Mouse (Mus musculus): Measurements from ENCODE around the gene Dhx30. TPM values are rescaled to one million over a fixed set of nuclear protein-coding genes. Genes with fewer than 3 reads are reported as not detected.
"Not testable (repeated sequence)": the region's sequence is repeated elsewhere in the genome, so short reads cannot be mapped to it uniquely, and the experiment has no call there.

The Dhx30 gene
- polyA plus RNA-seq, 1 experiment from 2014 or later, result 164 TPM

DNA sequence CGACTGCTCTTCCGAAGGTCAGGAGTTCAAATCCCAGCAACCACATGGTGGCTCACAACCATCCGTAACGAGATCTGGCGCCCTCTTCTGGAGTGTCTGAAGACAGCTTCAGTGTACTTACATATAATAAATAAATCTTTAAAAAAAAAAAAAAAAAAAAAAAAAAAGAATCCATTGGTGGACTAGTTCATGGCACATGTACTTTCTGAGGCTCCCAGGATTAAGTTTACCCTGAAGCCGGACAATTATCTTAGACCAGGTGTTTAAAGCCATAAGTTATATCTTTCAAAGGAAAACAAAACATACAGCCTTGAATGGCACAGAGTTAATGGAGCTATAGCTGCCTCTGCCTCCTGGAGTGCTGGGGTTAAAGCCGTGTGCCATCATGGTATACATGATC is 41.2 kb downstream of the Dhx30 start:
- ATAC-seq (ENCODE audit: low FRiP score); H3K36me3 ChIP-seq (ENCODE audit: control insufficient read depth, insufficient read depth, low read length); H3K27me3 ChIP-seq (ENCODE audit: control insufficient read depth, insufficient read depth, low read length); H3K4me3 ChIP-seq (ENCODE audit: low read depth, low read length); H3K27ac ChIP-seq (ENCODE audit: low read depth, low read length); H3K9me3 ChIP-seq (ENCODE audit: control insufficient read depth, low read length); DNase-seq (ENCODE audit: low spot score, missing footprints); H3K4me2 ChIP-seq; H3K4me1 ChIP-seq (ENCODE audit: control insufficient read depth, insufficient read depth, low read length); H3K9ac ChIP-seq (ENCODE audit: low read length): not testable (repeated sequence)
- 88% methylated on average over 4 of the region's 7 CpGs for WGBS

DNA sequence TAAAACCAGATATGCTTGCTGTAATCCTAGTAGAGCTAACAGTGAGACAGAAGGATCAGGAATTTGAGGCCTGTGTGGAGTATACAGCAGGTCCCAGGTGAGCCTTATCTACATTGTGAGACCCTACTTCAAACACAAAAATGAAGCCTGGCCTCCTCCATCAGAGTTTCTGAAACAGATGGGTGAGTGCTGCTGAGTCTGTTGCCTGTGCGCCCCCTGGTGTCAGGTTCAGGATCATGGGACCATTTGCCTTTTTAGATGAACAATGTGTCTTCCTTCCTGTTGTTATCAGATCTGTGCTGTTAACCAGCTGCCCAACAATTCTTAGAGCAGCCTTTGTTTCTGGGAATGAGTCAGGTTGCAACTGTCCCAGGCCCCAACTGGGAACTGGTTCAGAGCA is 45.8 kb downstream of the Dhx30 start:
- Histone ChIP-seq H3K9ac (ENCODE audit: low read length) (no peak overlapping the region), H3K9me3 (ENCODE audit: control insufficient read depth, low read length) (no peaks in the 10 kb centered on the region), H3K4me3 (ENCODE audit: low read depth, low read length) (no peak overlapping the region), H3K27ac (ENCODE audit: low read depth, low read length) (no peak overlapping the region), H3K4me1 (ENCODE audit: control insufficient read depth, insufficient read depth, low read length) (no peaks in the 10 kb centered on the region), H3K27me3 (ENCODE audit: control insufficient read depth, insufficient read depth, low read length) (no peaks in the 10 kb centered on the region), H3K36me3 (ENCODE audit: control insufficient read depth, insufficient read depth, low read length) (peaks cover 3% of the 10 kb centered on the region; the same call in 1 of the 2 replicates), H3K4me2 (no peak overlapping the region)
- WGBS, result 0% methylated on average over 1 of the region's 1 CpGs
- DNase-seq (ENCODE audit: low spot score, missing footprints), result peak; percentile 96
- ATAC-seq (ENCODE audit: low FRiP score), result peak; percentile 62

DNA sequence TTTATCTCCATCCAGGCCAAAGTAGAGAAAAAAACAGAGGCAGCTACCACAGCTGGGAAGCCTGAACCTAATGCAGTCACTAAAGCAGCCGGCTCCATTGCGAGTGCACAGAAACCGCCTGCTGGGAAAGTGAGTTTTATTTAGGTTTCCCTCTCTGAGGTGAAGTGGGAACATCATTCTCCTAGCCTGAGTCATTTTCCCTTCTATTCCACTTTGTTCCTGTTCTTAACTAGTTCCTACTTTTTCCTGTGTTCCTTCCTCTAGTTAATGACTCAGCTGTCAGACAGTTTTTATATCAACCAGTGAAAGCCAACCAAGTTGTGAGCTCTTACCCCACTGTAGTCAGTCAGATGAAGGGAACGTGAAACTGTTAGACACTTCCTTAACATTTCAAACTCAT is 46.6 kb downstream of the Dhx30 start:
- Histone ChIP-seq H3K4me3 (ENCODE audit: low read depth, low read length) (no peak overlapping the region), H3K27ac (ENCODE audit: low read depth, low read length) (no peak overlapping the region), H3K4me1 (ENCODE audit: control insufficient read depth, insufficient read depth, low read length) (no peaks in the 10 kb centered on the region), H3K9ac (ENCODE audit: low read length) (no peak overlapping the region), H3K4me2 (no peak overlapping the region), H3K36me3 (ENCODE audit: control insufficient read depth, insufficient read depth, low read length) (peaks cover 3% of the 10 kb centered on the region; the same call in 1 of the 2 replicates), H3K9me3 (ENCODE audit: control insufficient read depth, low read length) (no peaks in the 10 kb centered on the region), H3K27me3 (ENCODE audit: control insufficient read depth, insufficient read depth, low read length) (no peaks in the 10 kb centered on the region)
- DNase-seq (ENCODE audit: low spot score, missing footprints) (no peak), ATAC-seq (ENCODE audit: low FRiP score) (no peak)
- 89% methylated on average over 4 of the region's 4 CpGs for WGBS

DNA sequence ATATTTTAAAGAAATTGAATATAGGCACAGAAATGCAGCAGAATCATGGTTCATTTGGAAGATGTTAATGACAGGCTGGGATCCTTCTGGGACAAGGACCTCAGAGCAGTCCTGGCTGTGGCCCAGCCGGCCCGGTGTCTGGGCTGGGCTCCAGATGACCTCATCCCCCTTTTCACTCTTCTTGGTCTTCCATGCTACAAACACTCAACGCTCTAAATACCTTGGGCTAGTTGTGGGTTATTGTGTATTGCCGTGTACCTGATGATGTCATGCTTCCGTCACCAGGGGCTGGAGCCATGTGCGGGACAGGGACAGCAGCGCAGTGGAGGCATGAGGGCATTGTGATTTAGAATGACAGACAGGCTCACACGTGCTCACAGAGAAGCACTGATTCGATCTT is 47.3 kb downstream of the Dhx30 start:
- no peak for ATAC-seq (ENCODE audit: low FRiP score)
- Histone ChIP-seq H3K9me3 (ENCODE audit: control insufficient read depth, low read length) (no peaks in the 10 kb centered on the region), H3K27me3 (ENCODE audit: control insufficient read depth, insufficient read depth, low read length) (no peaks in the 10 kb centered on the region), H3K4me1 (ENCODE audit: control insufficient read depth, insufficient read depth, low read length) (no peaks in the 10 kb centered on the region), H3K36me3 (ENCODE audit: control insufficient read depth, insufficient read depth, low read length) (peaks cover 3% of the 10 kb centered on the region; the same call in 1 of the 2 replicates), H3K9ac (ENCODE audit: low read length) (no peak overlapping the region), H3K4me3 (ENCODE audit: low read depth, low read length) (no peak overlapping the region), H3K4me2 (no peak overlapping the region), H3K27ac (ENCODE audit: low read depth, low read length) (no peak overlapping the region)
- DNase-seq (ENCODE audit: low spot score, missing footprints), result no peak
- WGBS, result 94% methylated on average over 9 of the region's 9 CpGs

DNA sequence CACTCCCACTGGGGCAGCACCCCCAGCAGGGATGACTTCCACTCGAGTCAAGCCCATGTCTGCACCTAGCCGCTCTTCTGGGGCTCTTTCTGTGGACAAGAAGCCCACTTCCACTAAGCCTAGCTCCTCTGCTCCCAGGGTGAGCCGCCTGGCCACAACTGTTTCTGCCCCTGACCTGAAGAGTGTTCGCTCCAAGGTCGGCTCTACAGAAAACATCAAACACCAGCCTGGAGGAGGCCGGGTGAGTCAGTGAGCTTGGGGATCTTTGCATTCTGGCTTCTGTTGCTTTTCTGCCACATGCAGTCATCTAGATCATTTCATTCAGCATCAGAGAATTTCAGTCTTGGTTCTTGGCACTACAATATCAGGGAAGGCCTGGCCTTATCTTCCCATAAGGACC is 48.9 kb downstream of the Dhx30 start:
- peaks cover 3% of the 10 kb centered on the region; the same call in 1 of the 2 replicates for H3K36me3 ChIP-seq (ENCODE audit: control insufficient read depth, insufficient read depth, low read length)
- no peaks in the 10 kb centered on the region for H3K27me3 ChIP-seq (ENCODE audit: control insufficient read depth, insufficient read depth, low read length)
- H3K4me3 ChIP-seq (ENCODE audit: low read depth, low read length), result no peak overlapping the region
- H3K9me3 ChIP-seq (ENCODE audit: control insufficient read depth, low read length), result no peaks in the 10 kb centered on the region
- H3K27ac ChIP-seq (ENCODE audit: low read depth, low read length), result no peak overlapping the region
- no peak for DNase-seq (ENCODE audit: low spot score, missing footprints)
- no peak overlapping the region for H3K4me2 ChIP-seq
- H3K4me1 ChIP-seq (ENCODE audit: control insufficient read depth, insufficient read depth, low read length), result no peaks in the 10 kb centered on the region
- 89% methylated on average over 6 of the region's 6 CpGs for WGBS
- no peak overlapping the region for H3K9ac ChIP-seq (ENCODE audit: low read length)
- ATAC-seq (ENCODE audit: low FRiP score), result no peak

DNA sequence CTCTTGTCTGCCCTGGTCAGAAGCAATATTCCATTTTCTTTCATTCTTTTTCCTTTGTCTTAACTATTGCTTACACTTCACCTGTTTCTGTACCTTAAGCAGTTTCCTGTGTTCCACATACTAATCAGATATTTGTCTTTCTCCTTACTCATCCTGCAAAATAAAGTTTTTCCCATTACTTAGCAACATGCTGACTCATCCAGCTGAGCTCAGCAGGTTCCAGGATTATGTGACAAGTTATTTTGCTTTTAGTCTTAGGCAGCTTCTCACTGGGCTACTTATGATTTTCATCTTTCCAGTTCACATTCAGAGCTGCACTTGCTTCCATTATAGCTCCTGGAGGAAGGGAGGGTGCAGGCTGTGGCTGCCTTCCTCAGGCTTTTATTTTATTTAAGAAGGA is 53.0 kb downstream of the Dhx30 start:
- Histone ChIP-seq H3K4me2 (no peak overlapping the region), H3K27me3 (ENCODE audit: control insufficient read depth, insufficient read depth, low read length) (no peaks in the 10 kb centered on the region), H3K9me3 (ENCODE audit: control insufficient read depth, low read length) (no peaks in the 10 kb centered on the region), H3K9ac (ENCODE audit: low read length) (no peak overlapping the region), H3K4me3 (ENCODE audit: low read depth, low read length) (no peak overlapping the region), H3K36me3 (ENCODE audit: control insufficient read depth, insufficient read depth, low read length) (peaks cover 3% of the 10 kb centered on the region; the same call in 1 of the 2 replicates), H3K4me1 (ENCODE audit: control insufficient read depth, insufficient read depth, low read length) (no peaks in the 10 kb centered on the region), H3K27ac (ENCODE audit: low read depth, low read length) (no peak overlapping the region)
- ATAC-seq (ENCODE audit: low FRiP score) (no peak), DNase-seq (ENCODE audit: low spot score, missing footprints) (peak; percentile 49)

DNA sequence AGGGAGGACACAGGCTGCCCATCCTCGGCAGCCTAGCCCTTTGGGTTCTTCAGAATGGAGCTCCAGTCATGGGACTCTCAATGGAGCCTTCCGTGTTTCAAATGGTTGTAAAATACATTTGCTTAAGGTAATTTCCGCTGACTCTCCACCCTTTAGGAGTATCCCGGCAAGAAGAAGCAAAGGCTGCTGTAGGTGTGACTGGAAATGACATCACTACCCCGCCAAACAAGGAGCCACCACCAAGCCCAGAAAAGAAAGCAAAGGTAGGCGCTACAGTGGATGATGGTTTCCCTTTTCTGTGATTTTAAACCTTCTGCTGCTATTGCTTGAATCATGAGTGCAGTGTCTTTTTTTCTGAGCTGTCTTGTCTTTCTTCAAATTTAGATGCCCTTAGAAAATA is 54.8 kb downstream of the Dhx30 start:
- 92% methylated on average over 6 of the region's 6 CpGs for WGBS
- DNase-seq (ENCODE audit: low spot score, missing footprints) (peak; percentile 31), ATAC-seq (ENCODE audit: low FRiP score) (no peak)
- H3K4me1 ChIP-seq (ENCODE audit: control insufficient read depth, insufficient read depth, low read length), result no peaks in the 10 kb centered on the region
- H3K4me3 ChIP-seq (ENCODE audit: low read depth, low read length), result no peak overlapping the region
- H3K27ac ChIP-seq (ENCODE audit: low read depth, low read length), result no peak overlapping the region
- H3K36me3 ChIP-seq (ENCODE audit: control insufficient read depth, insufficient read depth, low read length), result no peaks in the 10 kb centered on the region
- no peaks in the 10 kb centered on the region for H3K9me3 ChIP-seq (ENCODE audit: control insufficient read depth, low read length)
- no peak overlapping the region for H3K4me2 ChIP-seq
- H3K9ac ChIP-seq (ENCODE audit: low read length), result no peak overlapping the region
- H3K27me3 ChIP-seq (ENCODE audit: control insufficient read depth, insufficient read depth, low read length), result no peaks in the 10 kb centered on the region

DNA sequence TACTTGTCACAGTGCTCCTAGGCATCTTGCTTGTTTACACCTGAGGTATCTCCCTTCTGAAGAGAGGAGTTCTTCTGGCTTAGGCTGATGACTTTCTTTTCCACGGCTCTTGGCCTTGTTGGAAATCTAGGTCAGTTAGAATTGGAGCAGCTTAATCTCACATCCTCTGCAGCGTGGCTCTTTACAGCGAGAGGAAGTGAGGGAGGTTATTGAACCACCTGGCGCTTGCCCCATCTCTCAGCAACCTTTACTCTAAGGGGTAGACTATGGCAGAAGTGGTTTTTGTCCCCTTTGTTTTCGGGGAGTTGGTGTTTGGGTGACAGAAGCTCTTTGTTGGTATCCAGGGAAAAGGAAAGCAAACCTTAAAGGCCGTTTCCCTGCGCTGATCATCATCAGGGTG is 55.2 kb downstream of the Dhx30 start:
- no peak overlapping the region for H3K9ac ChIP-seq (ENCODE audit: low read length)
- H3K27ac ChIP-seq (ENCODE audit: low read depth, low read length), result no peak overlapping the region
- ATAC-seq (ENCODE audit: low FRiP score), result no peak
- WGBS, result 86% methylated on average over 7 of the region's 7 CpGs
- H3K36me3 ChIP-seq (ENCODE audit: control insufficient read depth, insufficient read depth, low read length), result no peaks in the 10 kb centered on the region
- H3K9me3 ChIP-seq (ENCODE audit: control insufficient read depth, low read length), result no peaks in the 10 kb centered on the region
- H3K27me3 ChIP-seq (ENCODE audit: control insufficient read depth, insufficient read depth, low read length), result no peaks in the 10 kb centered on the region
- no peak for DNase-seq (ENCODE audit: low spot score, missing footprints)
- H3K4me3 ChIP-seq (ENCODE audit: low read depth, low read length), result no peak overlapping the region
- H3K4me2 ChIP-seq, result no peak overlapping the region
- H3K4me1 ChIP-seq (ENCODE audit: control insufficient read depth, insufficient read depth, low read length), result no peaks in the 10 kb centered on the region

DNA sequence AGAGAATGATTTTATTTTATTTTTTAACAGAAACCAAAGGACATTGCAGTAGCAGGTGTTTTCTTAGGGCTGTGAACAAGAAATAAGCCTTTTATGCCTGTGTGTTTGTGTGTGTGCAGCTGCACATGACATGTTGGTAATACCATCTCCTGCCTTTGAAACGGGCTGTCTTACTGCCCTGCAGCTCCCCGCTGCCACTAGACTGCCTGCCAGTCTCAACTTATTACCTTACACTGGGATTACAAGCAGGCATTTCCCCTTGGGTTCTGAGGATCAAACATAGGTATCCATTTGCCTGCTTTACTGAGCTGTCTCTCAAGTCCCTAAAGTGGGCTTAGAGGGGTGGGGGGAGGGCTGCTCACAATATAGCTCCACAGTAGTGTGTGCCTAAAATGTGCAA is 56.9 kb downstream of the Dhx30 start:
- no peak overlapping the region for H3K4me2 ChIP-seq
- no peaks in the 10 kb centered on the region for H3K9me3 ChIP-seq (ENCODE audit: control insufficient read depth, low read length)
- 60% methylated on average over 2 of the region's 2 CpGs for WGBS
- H3K4me3 ChIP-seq (ENCODE audit: low read depth, low read length), result no peak overlapping the region
- no peaks in the 10 kb centered on the region for H3K36me3 ChIP-seq (ENCODE audit: control insufficient read depth, insufficient read depth, low read length)
- no peak for ATAC-seq (ENCODE audit: low FRiP score)
- no peak for DNase-seq (ENCODE audit: low spot score, missing footprints)
- H3K27ac ChIP-seq (ENCODE audit: low read depth, low read length), result no peak overlapping the region
- no peaks in the 10 kb centered on the region for H3K4me1 ChIP-seq (ENCODE audit: control insufficient read depth, insufficient read depth, low read length)
- no peaks in the 10 kb centered on the region for H3K27me3 ChIP-seq (ENCODE audit: control insufficient read depth, insufficient read depth, low read length)
- no peak overlapping the region for H3K9ac ChIP-seq (ENCODE audit: low read length)

DNA sequence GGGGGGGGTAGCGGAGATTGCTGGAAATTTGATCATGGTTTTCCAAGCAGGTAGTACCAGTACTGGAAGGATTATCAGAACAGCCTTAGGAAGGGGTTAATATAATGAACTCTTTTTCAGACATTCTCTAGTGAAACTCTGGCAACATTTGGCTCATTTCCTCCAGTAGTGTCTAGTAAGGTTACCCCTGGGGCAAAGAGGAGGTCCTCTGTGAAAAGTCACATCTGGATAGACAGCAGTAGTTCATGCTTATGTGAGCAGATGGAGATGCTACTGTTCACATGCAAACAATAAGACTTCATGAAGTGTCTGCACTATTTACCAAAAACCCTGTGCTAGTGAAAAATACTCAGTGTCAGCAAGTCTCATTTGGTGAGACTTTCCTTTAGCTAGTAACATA is 60.4 kb downstream of the Dhx30 start:
- peaks cover 26% of the 10 kb centered on the region for H3K4me1 ChIP-seq (ENCODE audit: control insufficient read depth, insufficient read depth, low read length)
- H3K9me3 ChIP-seq (ENCODE audit: control insufficient read depth, low read length), result no peaks in the 10 kb centered on the region
- H3K4me2 ChIP-seq, result no peak overlapping the region
- ATAC-seq (ENCODE audit: low FRiP score) (no peak), DNase-seq (ENCODE audit: low spot score, missing footprints) (no peak)
- no peaks in the 10 kb centered on the region for H3K36me3 ChIP-seq (ENCODE audit: control insufficient read depth, insufficient read depth, low read length)
- H3K9ac ChIP-seq (ENCODE audit: low read length), result no peak overlapping the region
- H3K27ac ChIP-seq (ENCODE audit: low read depth, low read length), result no peak overlapping the region
- WGBS, result 93% methylated on average over 1 of the region's 1 CpGs
- no peaks in the 10 kb centered on the region for H3K27me3 ChIP-seq (ENCODE audit: control insufficient read depth, insufficient read depth, low read length)
- no peak overlapping the region for H3K4me3 ChIP-seq (ENCODE audit: low read depth, low read length)

Measured in midbrain, embryonic 11.5 days (tissue).